Mouse (Mus musculus) kidney, adult 10 weeks (tissue): ENCODE results near the gene Olfr1448. TPM values are rescaled to one million over a fixed set of nuclear protein-coding genes. Genes with fewer than 3 reads are reported as not detected.

Source experiments
- polyA plus RNA-seq: library from polyadenylated mRNA; stranded (reverse); fragments of 350-450 nt; fragmentation: Illumina TruSeq; extraction: RNeasy Lipid Tissue Mini Kit (QIAGEN cat#74804); gene quantifications from one replicate; pipeline ENCODE4 v1.2.3, GENCODE M21; 2014; ENCODE audit warnings: low read depth, low replicate concordance

The Olfr1448 gene
- polyA plus RNA-seq: not detected

DNA sequence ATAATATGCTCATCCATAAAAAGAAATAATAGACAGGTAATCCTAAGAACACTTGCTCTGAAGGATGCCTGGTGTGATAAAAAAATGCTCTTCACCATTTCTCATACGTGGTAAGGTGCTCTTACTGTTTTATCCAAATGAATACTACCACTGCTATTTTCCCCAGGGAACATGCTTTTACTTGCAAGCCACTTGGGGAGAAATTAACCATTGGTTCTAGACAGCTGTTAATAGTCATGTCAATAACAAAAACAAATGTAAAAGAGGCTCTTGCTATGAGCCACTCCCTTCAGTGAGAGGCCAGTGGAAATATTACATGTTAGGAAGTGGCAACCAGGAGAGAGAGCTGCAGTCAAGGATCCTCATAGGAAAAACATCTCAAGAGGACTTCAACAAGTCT is at the start of gene Olfr1448:
Gene Olfr1448, minus strand, starts transcription at position 101 of the 400 bp plus-strand sequence.

DNA sequence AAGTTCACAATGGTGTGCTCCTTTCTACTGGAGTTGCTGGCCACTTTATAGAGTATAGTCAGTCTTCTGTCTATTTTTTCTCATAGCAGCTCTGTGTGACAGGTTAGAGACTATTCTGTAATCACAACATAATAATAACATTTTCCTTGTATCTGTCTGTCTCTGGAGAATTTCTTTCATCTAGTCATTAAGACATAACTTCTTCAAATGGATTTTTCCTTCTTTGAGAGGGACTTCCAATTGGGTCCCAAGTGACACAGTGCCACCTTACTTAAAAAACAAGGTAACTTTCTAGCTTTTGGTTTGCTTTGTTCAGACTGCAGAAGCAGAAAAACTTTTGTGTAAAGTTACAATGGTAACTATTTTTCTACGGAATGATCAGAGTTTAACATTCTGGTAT is 25.7 kb upstream of the Olfr1448 start, which contains the start of gene Olfr1450:
Gene Olfr1450, plus strand, starts transcription at position 301 of the 400 bp plus-strand sequence.

DNA sequence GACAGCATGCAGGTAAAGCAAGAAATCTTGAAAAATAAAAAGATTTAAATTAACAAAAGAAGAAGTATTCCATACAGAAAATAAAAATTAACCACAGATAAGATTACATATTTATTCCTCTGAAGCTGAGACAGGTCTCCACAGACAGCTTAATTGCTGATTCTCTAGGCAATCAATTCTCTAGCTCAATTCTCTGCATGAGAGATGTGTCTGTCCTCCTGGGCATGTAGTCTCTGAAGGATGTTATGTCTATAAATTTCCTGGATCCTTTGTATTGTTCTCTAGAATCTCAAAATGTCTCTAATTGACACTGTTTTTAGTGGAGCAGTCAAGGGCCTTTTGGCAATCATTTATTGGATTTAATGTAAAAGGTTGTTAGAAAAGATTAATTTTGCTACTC is 6.3 kb upstream of the Olfr1448 start, which contains the start of gene Olfr1449:
Gene Olfr1449, plus strand, starts transcription at position 301 of the 400 bp plus-strand sequence.

DNA sequence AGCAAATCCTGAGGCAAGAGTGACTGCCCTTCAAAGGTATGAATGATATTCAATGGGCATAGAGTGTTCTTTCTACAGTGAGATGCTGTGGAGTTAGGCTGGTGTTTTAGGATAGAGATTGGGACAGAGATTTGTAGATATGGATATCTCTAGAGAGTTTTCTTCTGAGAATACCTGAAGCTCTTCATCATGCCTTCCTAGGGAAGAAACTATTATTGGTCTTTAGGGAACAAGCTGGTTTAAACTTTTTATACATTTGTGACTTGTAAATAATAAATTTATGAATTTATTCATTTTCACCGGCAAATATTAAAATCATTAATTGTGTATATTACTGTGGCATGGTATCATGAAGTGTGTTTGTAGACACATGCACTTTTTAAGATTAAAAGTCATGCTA is 20.6 kb downstream of the Olfr1448 start, which contains the start of gene Olfr1447:
Gene Olfr1447, minus strand, starts transcription at position 101 of the 400 bp plus-strand sequence.

DNA sequence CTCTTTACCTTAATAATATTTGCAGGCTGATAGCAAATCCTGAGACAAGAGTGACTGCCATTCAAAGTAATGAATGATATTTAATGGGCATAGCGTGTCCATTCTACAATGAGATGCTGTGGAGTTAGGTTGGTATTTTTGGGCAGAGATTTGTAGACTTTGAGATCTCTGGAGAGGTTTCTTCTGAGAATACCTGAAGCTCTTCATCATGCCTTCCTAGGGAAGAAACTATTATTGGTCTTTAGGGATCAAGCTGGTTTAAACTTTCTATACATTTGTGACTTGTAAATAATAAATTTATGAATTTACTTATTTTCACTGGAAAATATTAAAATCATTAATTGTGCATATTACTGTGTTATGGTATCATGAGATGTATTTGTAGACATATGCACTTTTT is 30.8 kb downstream of the Olfr1448 start, which contains the start of gene Olfr1446:
Gene Olfr1446, minus strand, starts transcription at position 101 of the 400 bp plus-strand sequence.

DNA sequence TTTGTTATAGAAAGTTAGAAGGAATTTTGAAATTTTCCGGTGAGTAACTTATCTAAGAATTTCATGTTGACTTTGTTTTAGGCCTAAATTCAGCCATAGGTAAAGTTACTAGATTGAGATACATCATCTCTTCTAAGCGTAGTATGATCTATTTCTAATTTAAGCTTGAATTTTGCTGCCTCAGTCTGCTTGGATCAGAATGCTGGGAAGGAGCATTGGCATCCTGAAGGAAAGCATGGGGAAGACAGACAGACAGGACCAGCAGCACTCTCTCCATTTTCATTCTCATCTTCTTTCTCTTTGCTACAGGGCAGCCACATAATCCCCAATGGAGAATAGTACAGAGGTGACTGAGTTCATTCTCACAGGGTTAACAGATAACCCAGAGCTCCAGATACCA is 40.7 kb downstream of the Olfr1448 start, which contains the start of gene Olfr1445:
Gene Olfr1445, plus strand, starts transcription at position 301 of the 400 bp plus-strand sequence.

Other genes starting within 250 kb of the Olfr1448 start
- gene Olfr1443, start 246.3 kb downstream of the Olfr1448 start, polyA plus RNA-seq: not detected
- 3,688 TPM for gene Keg1, start 228.6 kb downstream of the Olfr1448 start, polyA plus RNA-seq
- gene Cntf, start 158.8 kb downstream of the Olfr1448 start, polyA plus RNA-seq: 3.8 TPM
- gene Zfp91, start 128.3 kb downstream of the Olfr1448 start, polyA plus RNA-seq: 134 TPM
- gene Lpxn, start 128.2 kb downstream of the Olfr1448 start, polyA plus RNA-seq: 1.3 TPM
- not detected for gene Gm5244, start 77.7 kb downstream of the Olfr1448 start, polyA plus RNA-seq
- gene Olfr1444, start 67.1 kb downstream of the Olfr1448 start, polyA plus RNA-seq: not detected
- gene Olfr1445, start 40.6 kb downstream of the Olfr1448 start, polyA plus RNA-seq: not detected
- gene Olfr1446, start 30.9 kb downstream of the Olfr1448 start, polyA plus RNA-seq: not detected
- gene Olfr1447, start 20.7 kb downstream of the Olfr1448 start, polyA plus RNA-seq: not detected
- gene Olfr1449, start 6.4 kb upstream of the Olfr1448 start, polyA plus RNA-seq: not detected
- gene Olfr1450, start 25.8 kb upstream of the Olfr1448 start, polyA plus RNA-seq: not detected
- gene Olfr1451, start 70.6 kb upstream of the Olfr1448 start, polyA plus RNA-seq: not detected
- gene Olfr1453, start 103.9 kb upstream of the Olfr1448 start, polyA plus RNA-seq: not detected
- gene Olfr1454, start 136.2 kb upstream of the Olfr1448 start, polyA plus RNA-seq: not detected
- not detected for gene Olfr1457, start 173.5 kb upstream of the Olfr1448 start, polyA plus RNA-seq
- gene Olfr1458, start 182.4 kb upstream of the Olfr1448 start, polyA plus RNA-seq: not detected
- gene Olfr1459, start 225.1 kb upstream of the Olfr1448 start, polyA plus RNA-seq: not detected
- not detected for gene Olfr1461, start 238.6 kb upstream of the Olfr1448 start, polyA plus RNA-seq